Mouse (Mus musculus) adrenal gland, adult 2 months (tissue): ENCODE measurements around the gene Hnrnpll. TPM values are rescaled to one million over a fixed set of nuclear protein-coding genes. Genes with fewer than 3 reads are reported as not detected.

Experiments
- DNase-seq: peaks from one replicate; pipeline ENCODE4 v3.0.0; 2021
- long read RNA-seq: library from polyadenylated mRNA; stranded (forward); transcript quantifications from one replicate; pipeline ENCODE4 v2.0.0, GENCODE M21; 2021
- polyA plus RNA-seq: library from polyadenylated mRNA; depleted of rRNA; stranded (reverse); fragments of >200 nt; gene quantifications from 2 replicates; pipeline ENCODE4 v1.2.3, GENCODE M21; 2012; rRNA removed
- total RNA-seq, 2 experiments: library from RNA; stranded (reverse); gene quantifications; 2 replicates each; pipeline ENCODE4 v1.2.3; 2021

Gene Hnrnpll
- total RNA-seq (10 to 100 TPM; 43.5 to 44.5 TPM), polyA plus RNA-seq (14.8 and 15.2 TPM in 2 replicates)
- long read RNA-seq, full-length matches to known transcripts = 60 of 65 reads
- long read RNA-seq, partial matches to known transcripts = 3 of 65 reads
- long read RNA-seq, other reads (novel, unspliced or antisense) = 2 of 65 reads

DNA sequence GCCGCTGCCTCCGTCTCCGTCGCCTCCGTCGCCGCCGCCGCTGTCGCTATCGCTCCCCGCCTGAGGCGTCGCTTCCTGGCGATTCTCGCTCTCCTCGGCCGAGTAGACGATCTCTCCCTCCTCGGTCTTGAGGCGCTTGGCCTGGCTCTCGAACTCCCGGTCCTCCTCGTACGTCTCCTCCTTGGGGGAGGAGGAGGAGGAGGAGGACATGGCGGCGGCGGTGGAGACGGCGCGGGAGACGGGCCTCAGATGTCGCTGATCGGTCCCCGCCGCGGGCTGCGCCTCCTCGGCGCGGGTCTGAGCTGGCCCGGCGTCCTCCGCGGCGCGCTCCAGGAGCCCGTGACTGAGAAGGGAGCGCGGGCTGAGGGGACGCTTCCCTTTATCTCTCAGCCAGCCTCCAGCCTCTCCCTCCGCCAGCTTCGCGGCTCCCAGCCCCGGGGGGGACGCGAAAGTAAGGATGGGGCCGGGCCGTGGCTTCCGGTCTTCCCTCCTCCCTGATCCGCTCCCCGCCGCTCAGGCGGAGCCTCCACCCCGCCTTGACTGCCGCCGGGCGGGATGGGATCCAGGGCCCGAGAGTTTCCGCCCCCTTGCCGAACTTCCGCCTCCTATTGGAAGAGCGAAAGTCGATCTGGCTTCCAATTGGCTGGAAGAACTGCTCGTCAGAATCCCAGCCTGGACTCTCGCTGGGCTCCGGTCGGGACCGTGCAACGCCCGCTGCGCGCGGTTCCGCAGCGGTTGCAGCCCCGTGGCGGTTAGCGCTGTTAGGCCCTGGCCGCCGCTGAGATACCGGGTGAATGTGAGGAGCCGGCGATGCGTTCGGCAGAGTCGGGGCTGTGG lies at the start of gene Hnrnpll:
Gene Hnrnpll (minus strand): TSS at position 552 of the 837 bp plus-strand sequence.
- peak; percentile 99 for DNase-seq

DNA sequence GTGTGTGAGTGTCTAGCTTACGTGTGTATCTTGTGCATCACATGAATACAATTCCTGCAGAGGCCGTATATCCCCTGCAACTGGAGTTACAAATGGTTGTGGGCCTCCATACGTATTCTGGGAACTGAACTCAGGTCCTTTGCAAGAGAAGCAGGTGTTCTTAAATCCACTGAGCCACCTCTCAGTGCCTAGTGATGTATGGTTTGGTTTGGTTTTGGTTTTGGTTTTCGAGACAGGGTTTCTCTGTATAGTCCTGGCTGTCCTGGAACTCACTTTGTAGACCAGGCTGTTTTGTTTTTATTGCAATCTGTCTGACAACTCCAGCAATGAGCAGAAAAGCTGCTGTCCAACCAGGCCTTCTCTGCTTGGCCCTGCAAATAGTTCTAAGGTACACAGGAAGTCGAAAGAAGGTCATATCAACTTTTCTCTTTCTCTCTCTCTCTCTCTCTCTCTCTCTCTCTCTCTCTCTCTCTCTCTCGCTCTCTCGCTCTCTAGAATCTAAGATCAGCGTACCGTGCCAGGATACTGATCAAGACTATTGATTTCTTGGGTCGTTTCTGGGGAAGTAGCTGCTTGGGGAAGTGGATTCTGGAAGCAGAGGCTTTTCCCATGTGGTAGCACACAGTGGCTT lies 43.3 kb upstream of the Hnrnpll start:
- no peak for DNase-seq

DNA sequence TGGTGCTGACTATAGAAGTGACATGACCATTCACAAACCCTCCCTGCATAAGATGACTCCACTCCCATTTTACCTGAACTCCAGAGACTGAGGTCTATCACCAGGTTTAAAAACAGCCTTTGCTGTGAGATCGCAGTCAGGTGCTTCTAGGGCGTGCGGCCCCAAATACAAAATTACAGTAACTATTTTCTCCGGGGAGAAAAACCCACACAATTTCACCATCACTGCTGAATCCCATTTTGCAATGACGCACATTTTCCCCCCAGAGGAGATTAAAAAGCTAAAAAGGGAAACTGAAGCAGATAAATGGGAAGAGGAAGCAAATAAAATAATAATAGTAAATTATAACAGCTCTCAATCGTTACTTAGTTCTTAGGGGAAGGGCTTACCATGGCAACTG lies 37.7 kb upstream of the Hnrnpll start:
- no peak for DNase-seq

DNA sequence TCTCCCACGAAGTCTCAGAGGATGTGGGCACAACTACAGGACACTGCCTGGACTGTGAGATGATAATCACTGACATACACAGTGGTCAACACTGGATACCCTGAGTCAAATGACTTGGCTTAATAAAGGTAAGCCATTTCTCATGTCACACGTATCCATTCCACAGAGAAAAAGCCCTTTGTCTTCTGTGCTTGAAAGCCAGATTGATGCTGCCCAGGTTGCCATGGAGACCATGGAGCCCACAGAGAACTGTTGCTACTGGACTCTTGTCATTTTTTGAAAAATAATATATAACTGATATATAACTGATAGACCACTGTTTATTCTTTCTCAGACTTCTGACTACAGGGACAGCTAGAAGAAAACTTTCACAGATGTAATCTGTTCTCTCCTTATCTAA lies 35.1 kb upstream of the Hnrnpll start:
- no peak for DNase-seq

DNA sequence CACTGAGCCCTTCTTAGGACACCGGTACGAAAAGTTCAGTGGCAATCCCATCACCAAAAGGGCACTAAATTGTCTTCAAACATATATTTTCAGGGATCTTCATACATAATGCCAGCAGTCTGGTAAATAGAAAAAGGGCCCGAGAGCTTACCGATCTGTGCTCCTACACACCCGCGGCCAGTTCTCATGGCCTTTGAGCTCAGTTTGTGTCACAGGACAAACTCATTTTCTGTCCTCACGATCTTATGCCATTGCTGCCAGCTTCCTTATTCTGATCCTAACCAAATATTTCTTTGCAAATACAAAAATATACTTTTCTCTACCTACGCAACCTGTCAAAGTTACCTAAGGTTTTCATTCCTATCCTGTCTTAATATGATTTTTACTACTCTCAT lies 34.6 kb upstream of the Hnrnpll start:
- DNase-seq = no peak

DNA sequence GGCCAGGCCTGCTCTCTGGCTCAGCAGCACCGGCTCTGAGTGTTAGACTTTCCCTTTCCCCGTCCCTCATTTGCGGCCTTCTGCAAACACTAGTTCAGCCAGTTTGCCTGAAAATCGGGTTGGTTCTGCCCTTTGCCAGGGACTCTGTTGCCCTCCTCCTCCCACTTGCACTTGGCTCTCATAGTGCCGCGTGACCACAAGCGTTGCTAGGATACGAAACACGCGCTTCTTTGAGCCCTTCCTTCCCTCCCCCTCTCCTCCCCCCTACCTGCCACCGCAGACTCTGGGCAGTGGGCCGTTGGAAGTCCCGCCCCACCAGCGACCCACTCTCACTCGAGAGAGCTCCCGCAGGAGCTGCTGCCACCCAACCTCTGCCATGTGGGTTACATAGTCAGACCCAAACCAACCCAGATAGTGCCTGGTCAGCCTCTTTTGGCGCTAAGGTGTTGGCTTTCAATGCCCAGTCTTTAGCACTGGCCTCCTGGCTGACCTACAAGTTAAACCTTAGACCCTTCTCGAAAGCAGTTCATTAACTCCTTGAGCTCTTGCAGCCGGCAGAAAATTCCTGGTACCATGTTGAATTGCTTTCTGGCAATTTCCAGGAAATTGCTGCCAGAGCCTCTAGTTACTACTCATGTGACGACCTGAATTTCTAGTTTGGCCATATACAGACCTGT lies 34.0 kb upstream of the Hnrnpll start:
- DNase-seq = peak; percentile 77

DNA sequence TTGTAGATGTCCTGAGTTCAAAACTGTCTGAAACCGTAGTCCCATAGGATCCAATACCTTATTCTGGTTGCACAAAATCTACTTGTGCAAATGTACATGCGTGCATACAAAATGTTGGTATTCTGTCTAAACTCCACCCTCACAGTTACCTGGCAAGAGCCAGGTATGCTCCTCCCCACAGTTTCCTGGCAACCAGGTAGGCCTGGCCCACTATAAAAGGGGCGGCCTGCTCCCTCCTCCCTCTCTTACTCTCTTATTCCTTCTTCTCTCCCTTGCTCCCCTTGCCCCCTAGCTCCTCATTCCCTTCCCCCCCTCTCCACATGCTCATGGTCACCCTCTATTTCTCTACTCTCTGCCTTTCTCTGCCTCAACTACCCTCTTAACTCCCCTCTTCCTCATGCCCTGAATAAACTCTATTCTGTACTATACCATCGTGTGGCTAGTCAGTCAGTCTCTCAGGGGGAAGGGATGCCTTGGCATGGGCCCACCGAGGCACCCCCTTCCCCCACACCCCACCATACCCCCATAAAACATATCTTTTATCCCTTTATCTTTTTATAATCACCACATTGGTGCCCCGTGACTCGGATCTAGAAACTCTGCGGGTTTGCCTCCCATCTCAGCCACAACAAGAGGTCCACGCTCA lies 33.2 kb upstream of the Hnrnpll start:
- DNase-seq = no peak

DNA sequence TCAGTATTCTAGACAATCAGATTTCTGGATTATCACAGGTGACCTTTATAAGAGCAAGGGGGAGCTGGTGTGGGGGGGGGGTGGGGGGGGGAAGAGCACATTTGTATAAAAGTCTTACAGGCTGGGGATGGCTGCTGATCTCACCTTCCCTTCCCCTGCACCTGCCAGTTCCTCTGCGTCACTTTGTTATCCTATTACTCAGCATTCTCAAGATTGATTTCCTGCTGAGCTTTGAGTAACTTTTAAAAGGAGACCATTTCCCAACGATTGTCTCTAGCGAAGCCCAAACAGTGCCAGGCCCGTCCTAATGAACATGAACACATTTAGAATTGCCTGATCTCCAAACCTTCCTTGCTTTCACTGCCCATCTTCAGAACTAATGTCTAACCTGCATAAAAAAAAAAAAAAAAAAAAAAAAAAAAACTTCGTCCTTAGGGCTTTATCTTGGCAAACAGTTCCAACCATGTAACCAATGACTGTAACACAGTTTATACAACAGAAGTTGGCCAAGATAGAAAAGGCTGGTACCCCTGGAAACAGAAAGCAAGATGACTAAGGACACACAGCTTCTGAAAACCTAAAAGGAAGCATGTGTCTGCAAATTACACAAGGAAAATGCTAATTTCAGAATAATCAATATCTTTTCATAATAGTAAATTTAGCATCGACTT lies 29.9 kb upstream of the Hnrnpll start:
- DNase-seq = peak; percentile 17

DNA sequence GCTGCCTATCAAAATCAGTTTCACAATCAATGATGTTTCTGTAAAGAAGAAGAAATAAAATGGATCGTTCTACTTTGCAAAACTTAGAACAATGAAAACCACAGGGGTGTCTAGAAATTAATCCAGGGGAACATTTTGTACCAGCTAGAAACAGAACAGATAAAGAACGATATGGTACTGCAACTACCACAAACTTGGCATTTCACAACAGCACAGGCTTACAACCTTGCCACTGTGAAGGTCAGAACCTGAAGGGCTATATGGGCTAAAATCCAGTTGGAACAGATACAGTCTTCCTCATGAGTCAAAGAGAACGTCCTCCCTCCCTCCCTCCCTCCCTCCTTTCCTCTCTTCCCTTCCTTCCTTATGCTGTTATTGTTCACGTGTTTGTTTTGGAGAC lies 28.4 kb upstream of the Hnrnpll start:
- DNase-seq = peak; percentile 63

DNA sequence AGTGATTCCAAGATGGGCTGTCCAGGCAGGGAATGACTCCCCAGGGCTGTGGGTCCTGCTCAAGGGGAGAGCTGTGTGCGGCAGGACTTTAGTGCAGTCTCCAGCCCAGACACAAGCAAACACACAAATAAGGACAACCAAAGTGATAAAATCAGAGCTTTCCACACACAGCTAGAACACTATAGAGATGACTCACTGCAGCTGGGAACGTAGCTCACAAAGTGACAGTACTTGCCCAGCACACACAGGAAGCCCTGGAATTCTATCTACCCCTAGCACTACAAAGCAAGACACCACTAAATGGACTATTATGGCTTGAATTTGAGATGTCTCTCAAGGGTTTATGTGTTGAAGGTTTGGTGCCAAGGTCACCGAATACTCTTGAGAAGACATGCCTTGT lies 26.0 kb upstream of the Hnrnpll start:
- no peak for DNase-seq

DNA sequence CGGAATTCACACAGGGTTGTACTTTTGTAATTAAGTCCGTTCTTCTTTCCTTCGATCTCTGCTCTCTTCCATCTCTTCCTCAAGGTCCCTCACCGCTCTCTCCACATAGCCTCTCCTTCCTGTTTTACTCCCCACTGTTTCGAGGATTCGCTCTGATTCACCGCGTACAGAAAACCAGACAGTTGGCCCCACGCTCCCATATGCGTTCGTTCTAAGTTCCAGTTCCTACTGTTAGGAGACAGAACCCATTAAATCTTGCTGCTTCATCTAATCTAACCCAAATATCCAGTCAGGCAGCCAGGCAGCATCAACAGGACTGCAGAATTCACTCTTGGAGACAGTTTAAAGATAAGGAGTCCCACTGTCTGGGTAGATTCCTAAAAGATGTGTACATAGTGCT lies 24.5 kb upstream of the Hnrnpll start:
- no peak for DNase-seq

DNA sequence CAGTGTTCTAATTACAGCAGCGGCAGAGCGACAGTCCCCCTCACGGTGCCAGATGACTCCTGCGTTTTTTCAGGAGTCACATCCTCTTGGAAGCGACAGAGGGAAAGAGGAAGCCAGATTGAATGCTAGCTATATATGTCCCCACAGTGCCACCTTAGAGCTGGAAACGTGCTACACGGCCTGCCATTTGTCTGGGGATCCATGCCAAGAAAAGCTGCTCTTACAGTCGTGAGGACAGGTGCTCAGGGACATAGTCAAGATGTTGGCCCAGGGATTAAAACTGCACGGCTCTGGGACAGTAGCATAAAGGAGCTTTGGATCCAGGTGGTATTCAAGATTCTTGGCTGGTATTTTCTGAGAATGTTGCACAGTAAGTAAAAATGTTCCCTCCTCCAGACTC lies 22.3 kb upstream of the Hnrnpll start:
- DNase-seq = no peak

DNA sequence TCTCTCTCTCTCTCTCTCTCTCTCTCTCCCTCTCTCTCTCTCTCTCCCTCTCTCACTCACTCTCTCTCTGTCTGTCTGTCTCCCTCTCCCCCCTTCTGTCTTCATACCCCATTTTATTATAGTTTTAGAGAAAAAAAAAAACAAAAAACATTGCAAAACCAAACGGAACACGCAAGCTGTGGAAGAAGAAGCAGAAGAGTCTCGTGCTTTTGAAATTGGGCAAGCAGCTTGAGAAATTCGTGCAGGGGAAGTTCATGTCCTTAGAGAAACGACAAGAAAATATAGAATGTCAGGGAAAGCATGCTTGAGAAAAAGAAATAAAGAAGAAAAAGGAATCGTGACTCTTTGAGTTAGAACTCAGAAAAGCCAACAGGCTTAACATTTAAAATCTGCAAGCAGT lies 21.1 kb upstream of the Hnrnpll start:
- DNase-seq = no peak

DNA sequence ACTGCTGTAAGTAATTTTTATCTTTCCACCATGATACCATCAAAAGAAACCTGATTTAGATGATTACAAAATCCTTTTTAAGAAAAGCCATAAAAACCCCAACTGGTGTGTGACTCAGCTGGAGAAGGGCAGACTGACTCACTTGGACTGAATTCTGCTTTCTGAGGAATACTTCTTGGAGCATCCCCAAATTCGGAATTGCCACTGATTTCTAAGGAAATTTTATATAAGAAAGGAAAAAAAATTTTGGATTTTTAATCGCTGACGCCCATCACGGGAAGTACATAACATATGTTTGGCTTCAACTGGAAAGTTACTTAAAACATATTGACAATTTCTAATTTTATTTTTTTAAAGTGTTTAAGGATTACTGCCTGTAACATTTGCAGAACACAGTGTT lies 16.6 kb upstream of the Hnrnpll start:
- DNase-seq = peak; percentile 50

DNA sequence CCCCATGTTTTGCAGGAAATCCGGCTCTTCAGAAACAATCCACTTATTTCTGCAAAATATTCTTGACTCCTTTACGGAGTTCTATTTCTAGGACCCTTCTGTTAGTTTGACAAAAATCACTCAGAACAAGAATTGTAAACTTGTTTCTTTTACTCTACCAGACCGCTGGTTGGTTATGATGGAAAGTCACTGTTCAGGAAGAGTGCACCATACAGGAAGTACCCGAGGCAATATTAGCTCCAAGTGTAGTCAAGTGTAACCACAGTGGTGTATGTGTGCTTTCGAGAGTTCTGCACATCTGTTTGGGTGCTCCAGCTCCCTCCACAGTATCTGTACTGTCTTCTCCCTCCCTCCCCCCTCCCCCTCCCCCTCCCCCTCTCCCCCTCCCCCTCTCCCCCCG lies 5.1 kb upstream of the Hnrnpll start:
- DNase-seq = no peak

DNA sequence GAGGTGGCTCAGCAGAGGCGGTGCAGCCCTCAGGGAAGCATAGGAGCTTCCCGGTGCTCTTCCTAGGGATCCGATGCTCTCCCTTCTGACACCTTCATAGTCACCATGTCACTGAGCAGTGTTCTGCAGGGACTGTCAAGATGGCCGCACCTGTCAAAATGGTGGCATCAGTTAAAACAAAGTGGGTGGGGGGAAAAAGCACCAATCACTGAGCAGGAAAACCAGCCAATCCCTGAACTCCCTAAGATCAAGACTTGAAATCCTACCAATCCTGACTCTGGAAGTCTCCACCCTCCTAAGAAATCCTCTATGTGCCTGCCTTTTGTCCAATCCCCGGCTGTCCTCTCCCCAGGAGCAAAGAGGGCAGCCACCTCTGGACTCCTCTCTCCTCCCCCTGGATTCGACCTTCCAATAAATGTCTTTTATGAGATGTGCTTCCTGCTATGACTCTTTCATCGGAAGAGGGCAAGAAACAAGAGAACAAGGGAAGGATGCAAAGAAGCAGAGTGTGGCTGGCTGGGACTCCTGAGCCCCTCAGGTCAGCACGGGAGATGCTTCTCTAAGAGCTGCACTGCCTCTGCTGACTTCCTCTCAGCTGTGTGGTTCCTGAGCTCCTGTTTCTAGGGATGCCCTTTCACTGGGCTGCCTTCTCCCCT lies 1.8 kb upstream of the Hnrnpll start:
- DNase-seq = no peak

DNA sequence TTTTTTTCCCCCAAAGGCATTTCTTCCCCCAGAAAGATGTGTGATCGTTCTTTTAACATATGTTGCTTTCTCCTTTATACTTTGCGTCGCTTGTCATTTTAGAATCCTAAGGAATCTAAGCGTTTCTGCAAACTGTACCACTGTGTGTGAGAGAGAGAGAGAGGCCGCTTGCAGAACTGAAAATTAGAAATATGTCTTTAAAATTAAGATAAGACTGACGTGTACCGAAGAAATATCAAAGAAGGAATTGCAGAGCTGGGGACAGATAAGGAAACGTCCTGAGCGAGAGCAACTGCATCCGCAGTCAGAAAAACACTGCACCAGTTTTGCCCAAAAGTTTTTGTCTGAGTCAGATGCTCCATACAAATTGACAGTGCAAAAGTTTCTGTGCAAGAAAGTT lies 1.3 kb upstream of the Hnrnpll start:
- no peak for DNase-seq

DNA sequence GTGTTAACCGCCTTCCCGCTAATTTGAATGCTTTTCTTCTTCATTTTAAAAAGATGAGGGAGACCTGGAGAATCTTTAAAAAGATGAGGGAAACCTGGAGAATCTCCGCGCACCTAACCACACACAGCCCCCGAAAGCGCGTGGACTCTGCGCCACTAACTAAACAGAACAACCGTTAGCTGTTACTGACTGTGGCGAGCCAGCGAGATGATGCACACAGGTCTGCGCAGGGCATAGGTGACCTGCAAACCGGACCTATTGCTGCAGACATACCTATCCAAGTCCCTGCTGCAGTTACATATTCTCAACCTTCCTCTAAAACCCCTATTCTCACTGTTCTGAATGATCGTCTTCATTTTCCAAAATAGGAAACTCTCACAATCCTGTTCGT lies 481 bp upstream of the Hnrnpll start:
- DNase-seq = no peak

DNA sequence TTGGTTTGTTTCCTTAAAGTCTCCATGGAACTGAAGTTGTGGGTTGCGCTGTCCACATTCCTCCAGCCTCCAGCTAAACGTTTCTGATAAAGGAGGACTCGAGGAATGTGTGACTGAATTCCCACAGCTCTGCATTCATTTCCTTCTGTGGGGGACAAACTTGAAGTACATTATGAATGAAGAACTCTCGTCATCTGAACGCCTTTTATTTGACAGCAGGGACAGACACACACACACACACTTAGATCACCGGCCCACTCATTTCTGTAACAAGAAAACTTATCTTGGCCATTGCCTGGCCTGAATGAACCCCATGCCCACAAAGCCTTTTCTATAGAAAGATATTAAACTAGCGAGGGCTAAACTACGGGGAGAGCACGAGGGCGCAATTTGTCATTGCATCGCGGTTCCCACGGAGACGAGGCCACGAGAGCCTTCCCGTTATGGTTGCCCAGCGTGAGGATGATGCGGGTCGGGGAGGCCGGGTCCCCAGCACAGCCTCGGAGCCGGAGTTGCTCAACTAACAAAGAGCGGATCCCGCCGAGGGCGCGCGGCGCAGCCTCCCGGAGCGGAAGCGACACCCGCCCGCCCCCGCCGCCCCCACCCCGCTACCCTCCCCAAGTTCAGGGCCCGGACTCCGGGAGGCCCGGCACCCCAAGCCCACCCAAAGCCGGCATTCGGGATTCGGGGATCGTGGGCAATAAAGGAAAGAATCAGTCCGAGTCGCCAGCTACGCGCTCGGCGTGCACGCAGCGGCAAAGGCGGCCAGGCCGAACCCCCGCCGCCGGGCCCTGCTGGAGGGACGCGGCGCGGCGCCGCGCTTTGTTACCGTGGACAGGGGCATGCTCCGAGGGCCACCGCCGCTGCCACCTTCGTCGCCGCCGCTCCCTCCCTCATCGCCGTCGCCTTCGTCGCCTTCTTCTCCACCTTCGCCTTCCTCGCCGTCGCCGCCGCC lies 1.0 kb downstream of the Hnrnpll start:
- peak; percentile 76 for DNase-seq

DNA sequence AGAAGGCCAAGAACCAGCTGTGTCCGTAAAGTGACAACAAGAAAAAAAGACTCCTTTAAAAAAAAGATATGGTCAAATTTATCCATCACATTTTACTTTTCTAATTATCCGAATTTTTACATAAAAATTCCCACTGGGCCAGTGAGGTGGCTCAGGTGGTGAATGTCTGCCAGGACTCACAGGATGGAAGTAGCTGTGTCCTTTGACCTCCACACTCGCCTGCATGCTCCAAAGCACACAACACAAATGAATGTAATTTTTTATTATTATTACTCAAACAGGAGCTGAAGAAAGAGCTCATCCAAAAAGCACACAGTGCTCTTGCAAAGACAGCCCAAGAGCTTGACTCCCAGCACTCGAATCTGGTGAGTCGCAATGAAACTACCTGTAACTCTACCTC lies 2.0 kb downstream of the Hnrnpll start:
- no peak for DNase-seq
